Mouse (Mus musculus): ENCODE data around the gene Man2a2. TPM values are rescaled to one million over a fixed set of nuclear protein-coding genes. Genes with fewer than 3 reads are reported as not detected.

Man2a2 gene
- polyA plus RNA-seq, 1 experiment: 40.0 TPM

DNA sequence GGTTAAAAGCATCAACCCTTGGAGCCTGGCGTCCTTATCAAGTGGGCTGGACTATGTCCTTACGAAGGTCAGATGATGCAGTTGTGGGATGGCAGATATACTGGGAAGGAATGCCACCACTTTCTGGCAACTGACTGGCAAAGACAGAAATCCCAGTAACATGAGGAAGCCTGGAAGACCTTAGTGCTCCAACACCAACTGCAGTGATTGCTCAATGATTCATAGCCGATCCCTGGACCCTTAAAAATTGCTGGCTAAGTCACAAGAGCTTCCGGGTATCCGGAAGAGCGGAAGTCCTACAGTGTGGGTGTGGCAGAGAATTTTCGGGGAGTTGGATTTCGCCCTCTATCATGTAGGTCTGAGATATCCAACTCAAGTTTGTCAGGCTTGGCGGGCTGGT lies 25.0 kb downstream of the Man2a2 start:
- Histone ChIP-seq H3K4me3 (replicated peaks; ENCODE audit: control insufficient read depth, low read depth, low read length) (no peak overlapping the region), H3K4me1 (ENCODE audit: control insufficient read depth, insufficient read depth, low read length) (peaks cover 5% of the 10 kb centered on the region), H3K27ac (ENCODE audit: control insufficient read depth, insufficient read depth, low read depth, low read length, poor library complexity) (no peak overlapping the region)
- TF ChIP-seq POLR2A (IDR thresholded peaks at IDR 0.05; ENCODE audit: borderline replicate concordance, control insufficient read depth, low read depth, low read length): no peak
- no peak for TF ChIP-seq CTCF (IDR thresholded peaks at IDR 0.05; ENCODE audit: control insufficient read depth, insufficient read depth, low read length)
- WGBS: 83% methylated on average over 9 of the region's 9 CpGs

DNA sequence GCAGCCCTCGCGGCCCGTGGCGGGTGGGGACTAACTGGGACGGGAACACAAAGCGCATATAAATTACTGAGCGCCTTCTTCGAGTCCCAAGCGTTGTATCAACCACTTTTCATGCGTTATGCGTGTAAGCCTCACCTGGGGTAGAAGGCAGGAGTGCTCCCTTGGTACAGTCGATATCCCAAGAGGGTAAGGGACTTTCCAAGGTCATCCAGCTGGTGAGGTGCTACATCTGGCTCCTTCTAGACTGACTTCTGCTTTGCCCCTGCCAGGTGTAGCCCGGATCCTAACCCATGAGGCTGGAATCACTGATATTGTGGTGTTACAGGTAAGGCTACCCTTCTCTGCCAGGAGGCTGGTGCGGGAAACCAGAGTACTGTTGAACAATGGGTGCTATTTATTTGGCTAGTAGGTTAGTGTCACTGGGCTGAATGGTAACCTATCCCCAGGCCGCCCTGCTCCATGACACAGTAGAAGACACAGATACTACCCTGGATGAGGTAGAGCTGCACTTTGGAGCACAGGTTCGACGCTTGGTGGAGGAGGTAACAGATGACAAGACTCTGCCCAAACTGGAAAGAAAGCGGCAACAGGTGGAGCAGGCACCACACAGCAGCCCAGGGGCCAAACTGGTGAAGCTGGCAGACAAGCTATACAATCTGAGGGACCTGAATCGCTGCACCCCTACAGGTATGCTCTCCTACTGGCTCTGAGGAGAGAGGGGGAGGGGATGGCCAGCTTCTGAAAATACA lies 27.7 kb downstream of the Man2a2 start:
- peak overlapping the region; percentile 71 for H3K27ac ChIP-seq (ENCODE audit: control insufficient read depth, insufficient read depth, low read depth, low read length, poor library complexity)
- peak overlapping the region; percentile 83 for H3K4me3 ChIP-seq (replicated peaks; ENCODE audit: control insufficient read depth, low read depth, low read length)
- peaks cover 7% of the 10 kb centered on the region for H3K4me1 ChIP-seq (ENCODE audit: control insufficient read depth, insufficient read depth, low read length)
- TF ChIP-seq POLR2A (IDR thresholded peaks at IDR 0.05; ENCODE audit: borderline replicate concordance, control insufficient read depth, low read depth, low read length) (no peak), CTCF (IDR thresholded peaks at IDR 0.05; ENCODE audit: control insufficient read depth, insufficient read depth, low read length) (no peak)
- WGBS: 24% methylated on average over 19 of the region's 19 CpGs

DNA sequence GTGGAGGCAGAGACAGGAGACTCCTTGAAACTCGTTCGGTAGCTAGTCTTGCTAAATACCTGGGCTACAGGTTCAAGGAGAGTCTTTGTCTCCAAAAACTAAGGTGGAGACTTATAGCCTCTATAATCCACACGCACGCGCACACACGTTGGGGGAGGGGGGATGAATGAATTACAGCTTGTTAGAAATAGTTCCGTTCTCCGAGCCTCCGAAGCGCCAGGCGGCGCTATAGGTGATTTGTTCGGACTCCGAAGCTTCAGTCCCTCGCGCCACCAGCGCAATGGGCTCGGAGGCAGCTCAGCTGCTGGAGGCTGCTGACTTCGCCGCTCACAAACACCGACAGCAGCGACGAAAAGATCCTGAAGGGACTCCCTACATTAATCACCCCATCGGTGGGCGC lies 28.3 kb downstream of the Man2a2 start, which contains the start of gene Hddc3:
TSS of gene Hddc3 (plus strand) at position 247 of the 400 bp plus-strand sequence.
- peak; percentile 73 for TF ChIP-seq CTCF (IDR thresholded peaks at IDR 0.05; ENCODE audit: control insufficient read depth, insufficient read depth, low read length)
- TF ChIP-seq POLR2A (IDR thresholded peaks at IDR 0.05; ENCODE audit: borderline replicate concordance, control insufficient read depth, low read depth, low read length): peak; percentile 81; the same call in 1 of the 2 replicates
- Histone ChIP-seq H3K4me1 (ENCODE audit: control insufficient read depth, insufficient read depth, low read length) (peaks cover 7% of the 10 kb centered on the region), H3K4me3 (replicated peaks; ENCODE audit: control insufficient read depth, low read depth, low read length) (peak within 1 kb of the TSS; percentile 83), H3K27ac (ENCODE audit: control insufficient read depth, insufficient read depth, low read depth, low read length, poor library complexity) (peak within 1 kb of the TSS; percentile 71)
- WGBS: 1% methylated on average over 25 of the region's 25 CpGs

DNA sequence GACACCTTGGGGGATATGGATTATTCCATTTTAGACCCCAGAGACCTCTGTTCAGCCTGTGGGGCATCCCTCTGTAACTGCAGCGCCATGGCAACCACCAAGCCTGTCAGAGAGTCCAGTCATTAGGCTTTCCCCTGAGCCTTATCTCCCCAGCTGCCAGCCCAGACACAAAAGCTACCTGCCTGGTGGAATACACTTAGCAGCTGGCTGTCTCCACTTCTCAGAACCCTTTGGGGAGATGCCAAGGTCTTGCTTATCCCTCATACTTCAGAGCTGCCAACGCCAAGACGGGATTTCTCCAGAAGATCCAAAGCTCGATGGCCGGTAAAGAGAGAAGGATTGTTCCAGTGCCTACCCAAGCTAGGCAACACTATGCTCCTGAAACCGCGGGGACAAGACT lies 29.4 kb downstream of the Man2a2 start:
- Histone ChIP-seq H3K27ac (ENCODE audit: control insufficient read depth, insufficient read depth, low read depth, low read length, poor library complexity) (no peak overlapping the region), H3K4me3 (replicated peaks; ENCODE audit: control insufficient read depth, low read depth, low read length) (no peak overlapping the region), H3K4me1 (ENCODE audit: control insufficient read depth, insufficient read depth, low read length) (peaks cover 7% of the 10 kb centered on the region)
- TF ChIP-seq CTCF (IDR thresholded peaks at IDR 0.05; ENCODE audit: control insufficient read depth, insufficient read depth, low read length) (no peak), POLR2A (IDR thresholded peaks at IDR 0.05; ENCODE audit: borderline replicate concordance, control insufficient read depth, low read depth, low read length) (no peak)
- WGBS: 78% methylated on average over 7 of the region's 7 CpGs

DNA sequence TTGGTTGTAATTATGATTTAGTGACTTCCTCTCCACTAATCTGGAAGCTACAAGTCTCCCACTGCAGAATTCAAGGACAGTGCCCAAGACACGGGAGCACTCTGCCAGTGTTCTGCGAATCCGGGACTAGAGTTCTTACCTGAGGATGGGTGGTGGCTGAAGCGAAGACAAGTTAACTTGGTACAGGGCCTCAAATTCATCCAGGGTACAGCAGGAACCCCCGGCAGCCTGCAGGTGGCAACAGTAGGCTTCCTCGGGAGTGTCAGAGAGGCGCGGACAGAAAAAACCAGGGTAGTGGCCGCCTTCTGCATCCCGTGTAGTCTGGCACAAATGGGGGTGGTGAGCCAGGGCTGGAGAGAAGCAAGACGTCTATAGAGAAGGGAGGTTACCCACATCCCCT lies 30.4 kb downstream of the Man2a2 start, which contains the start of gene Unc45a:
TSS of gene Unc45a (minus strand) at position 213 of the 400 bp plus-strand sequence.
- TF ChIP-seq CTCF (IDR thresholded peaks at IDR 0.05; ENCODE audit: control insufficient read depth, insufficient read depth, low read length) (peak; percentile 77), POLR2A (IDR thresholded peaks at IDR 0.05; ENCODE audit: borderline replicate concordance, control insufficient read depth, low read depth, low read length) (no peak)
- H3K27ac ChIP-seq (ENCODE audit: control insufficient read depth, insufficient read depth, low read depth, low read length, poor library complexity): peak within 1 kb of the TSS; percentile 70
- H3K4me3 ChIP-seq (replicated peaks; ENCODE audit: control insufficient read depth, low read depth, low read length): peak within 1 kb of the TSS; percentile 82
- 2% methylated on average over 11 of the region's 11 CpGs for WGBS
- peaks cover 7% of the 10 kb centered on the region for H3K4me1 ChIP-seq (ENCODE audit: control insufficient read depth, insufficient read depth, low read length)

DNA sequence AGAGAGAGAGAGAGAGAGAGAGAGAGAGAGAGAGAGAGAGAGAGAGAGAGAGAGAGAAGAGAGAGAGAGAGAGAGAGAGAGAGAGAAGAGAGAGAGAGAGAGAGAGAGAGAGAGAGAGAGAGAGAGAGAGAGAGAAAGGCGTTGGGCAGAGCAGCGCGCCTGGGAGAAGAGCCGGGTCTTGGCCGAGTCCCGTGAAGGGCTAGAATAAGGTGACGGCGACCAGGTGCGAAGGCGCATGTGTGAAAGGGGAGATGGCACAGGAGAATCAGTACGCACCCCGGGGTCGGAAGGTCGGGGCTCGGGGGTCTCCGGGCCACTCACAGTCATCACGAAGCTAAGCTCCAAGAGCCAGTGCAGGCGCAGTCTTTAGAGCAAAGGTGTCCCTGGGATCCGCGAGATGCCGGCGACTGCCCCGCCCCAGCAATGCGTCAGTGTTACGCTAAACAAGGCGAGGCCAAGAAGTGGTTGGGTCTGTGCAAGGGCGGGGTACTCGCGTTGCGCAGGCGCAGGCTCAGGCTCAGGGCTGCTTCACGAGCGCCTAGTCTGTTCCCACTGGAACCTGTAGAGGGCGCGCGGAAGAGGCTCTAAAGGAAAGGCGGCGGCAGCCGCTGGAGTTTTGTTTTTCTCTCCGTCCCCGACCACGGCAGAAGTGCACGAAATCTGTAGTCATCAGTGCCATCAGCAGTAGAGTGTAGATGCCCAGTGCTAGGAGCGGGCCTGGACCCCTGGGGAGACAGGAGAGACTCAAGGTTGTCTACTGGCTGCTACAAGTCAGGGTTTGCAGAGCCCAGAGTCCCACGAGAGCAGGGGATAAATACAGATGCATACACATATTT lies 31.2 kb downstream of the Man2a2 start:
- Histone ChIP-seq H3K4me1 (ENCODE audit: control insufficient read depth, insufficient read depth, low read length) (peaks cover 7% of the 10 kb centered on the region), H3K4me3 (replicated peaks; ENCODE audit: control insufficient read depth, low read depth, low read length) (peak overlapping the region; percentile 82), H3K27ac (ENCODE audit: control insufficient read depth, insufficient read depth, low read depth, low read length, poor library complexity) (peak overlapping the region; percentile 70)
- under 1% methylated on average over 45 of the region's 45 CpGs for WGBS
- peak; percentile 74 for TF ChIP-seq CTCF (IDR thresholded peaks at IDR 0.05; ENCODE audit: control insufficient read depth, insufficient read depth, low read length)
- peak; percentile 87 for TF ChIP-seq POLR2A (IDR thresholded peaks at IDR 0.05; ENCODE audit: borderline replicate concordance, control insufficient read depth, low read depth, low read length)

DNA sequence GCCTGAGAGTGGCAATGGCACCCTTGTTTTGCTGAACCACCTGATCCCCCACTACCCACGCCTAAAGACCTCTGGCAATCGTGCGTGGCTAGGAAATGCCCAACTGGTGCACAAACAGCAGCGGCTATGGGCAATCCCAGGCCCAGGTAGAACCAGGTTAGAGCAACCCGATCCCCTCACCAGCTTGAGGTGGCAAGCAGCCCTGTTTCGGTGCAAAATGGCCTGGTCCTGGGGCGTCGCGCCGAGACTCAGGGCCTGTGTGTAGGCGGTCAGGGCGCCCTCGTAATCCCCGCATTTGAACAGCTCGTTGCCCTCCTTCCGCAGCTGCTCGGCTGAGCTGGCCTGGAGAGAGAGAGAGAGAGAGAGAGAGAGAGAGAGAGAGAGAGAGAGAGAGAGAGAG lies 31.8 kb downstream of the Man2a2 start:
- TF ChIP-seq POLR2A (IDR thresholded peaks at IDR 0.05; ENCODE audit: borderline replicate concordance, control insufficient read depth, low read depth, low read length) (no peak), CTCF (IDR thresholded peaks at IDR 0.05; ENCODE audit: control insufficient read depth, insufficient read depth, low read length) (no peak)
- Histone ChIP-seq H3K4me1 (ENCODE audit: control insufficient read depth, insufficient read depth, low read length) (peaks cover 7% of the 10 kb centered on the region), H3K27ac (ENCODE audit: control insufficient read depth, insufficient read depth, low read depth, low read length, poor library complexity) (no peak overlapping the region), H3K4me3 (replicated peaks; ENCODE audit: control insufficient read depth, low read depth, low read length) (peak overlapping the region; percentile 57)
- WGBS: 9% methylated on average over 17 of the region's 17 CpGs

DNA sequence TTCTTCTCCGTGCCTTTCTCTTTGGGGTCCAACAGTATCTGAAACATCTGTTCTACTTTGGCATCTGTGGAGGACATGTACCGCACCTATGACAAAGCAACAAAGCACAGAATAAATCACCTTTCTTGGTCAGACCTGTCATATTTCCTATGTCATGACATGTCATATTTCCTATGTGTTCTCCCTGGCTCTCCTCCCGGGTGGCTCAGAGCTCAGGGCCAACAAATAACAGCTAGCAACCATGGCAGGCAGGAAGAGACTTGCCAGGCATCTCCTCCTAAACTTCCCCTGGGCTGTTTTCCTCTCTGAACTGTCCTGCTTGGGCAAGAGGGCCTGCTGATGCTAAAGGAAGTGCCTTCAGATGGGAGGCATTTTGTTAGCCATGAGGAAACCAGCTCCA lies 34.2 kb downstream of the Man2a2 start:
- 74% methylated on average over 3 of the region's 3 CpGs for WGBS
- Histone ChIP-seq H3K4me1 (ENCODE audit: control insufficient read depth, insufficient read depth, low read length) (peaks cover 2% of the 10 kb centered on the region), H3K4me3 (replicated peaks; ENCODE audit: control insufficient read depth, low read depth, low read length) (no peak overlapping the region), H3K27ac (ENCODE audit: control insufficient read depth, insufficient read depth, low read depth, low read length, poor library complexity) (no peak overlapping the region)
- no peak for TF ChIP-seq POLR2A (IDR thresholded peaks at IDR 0.05; ENCODE audit: borderline replicate concordance, control insufficient read depth, low read depth, low read length)
- TF ChIP-seq CTCF (IDR thresholded peaks at IDR 0.05; ENCODE audit: control insufficient read depth, insufficient read depth, low read length): no peak
